Mouse (Mus musculus): Measurements from ENCODE around the gene Fbxo34.

DNA sequence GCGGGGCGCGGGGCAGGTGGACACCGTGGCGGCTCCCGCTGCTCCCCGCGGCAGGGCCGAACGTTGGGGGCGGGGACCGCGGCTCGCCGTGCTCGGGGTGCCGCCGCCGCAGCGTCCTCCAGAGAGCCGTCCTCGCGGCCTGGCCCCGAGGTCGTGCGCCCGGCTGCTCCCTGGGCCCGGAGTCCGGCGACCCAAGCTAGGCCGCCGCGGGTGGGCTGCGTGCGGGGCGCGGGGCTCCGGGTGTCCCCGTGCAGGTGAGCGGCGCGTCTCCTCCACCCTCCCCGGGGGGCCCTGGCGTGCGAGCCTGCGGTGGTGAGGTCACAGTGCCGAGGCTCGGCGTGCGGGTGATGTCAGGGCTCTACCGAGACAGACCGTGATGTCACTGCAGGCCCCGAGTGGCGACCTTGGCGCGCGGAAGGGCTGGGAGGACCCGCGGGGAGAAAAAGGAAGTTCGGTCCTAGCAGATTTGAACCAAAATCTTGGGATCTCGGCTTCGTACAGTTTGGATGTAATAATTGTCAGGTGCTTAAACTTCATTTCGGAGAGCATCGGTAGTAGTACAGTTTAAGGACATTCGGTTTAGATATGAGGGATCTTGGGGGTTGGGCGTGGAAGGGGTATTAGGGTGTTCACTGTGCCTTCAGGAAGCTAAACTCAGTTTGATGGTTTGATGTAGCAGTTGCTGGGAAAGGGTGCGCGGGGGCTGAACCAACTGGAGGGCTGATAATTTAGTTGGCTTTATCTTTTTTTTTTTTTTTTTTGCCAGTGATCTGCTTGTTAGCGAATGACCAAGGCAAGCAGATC is 22.7 kb downstream of the Fbxo34 start:
- TF ChIP-seq CTCF (IDR thresholded peaks at IDR 0.05; ENCODE audit: control insufficient read depth, insufficient read depth, low read length) (no peak), POLR2A (IDR thresholded peaks at IDR 0.05; ENCODE audit: borderline replicate concordance, control insufficient read depth, low read depth, low read length) (no peak)
